Mouse (Mus musculus) C2C12 (cell line): Measurements from ENCODE around the gene Mef2c.

Source experiments
- CEBPB ChIP-seq: IDR thresholded peaks from one replicate; pipeline ENCODE4 v1.6.1; 2011; ENCODE audit warnings: low read depth, mild to moderate bottlenecking, control low read depth, moderate library complexity
- CTCF ChIP-seq: IDR thresholded peaks from one replicate; pipeline ENCODE4 v1.5.1; 2011; ENCODE audit not compliant: control insufficient read depth, insufficient read depth, insufficient read length
- FOSL1 ChIP-seq: IDR thresholded peaks from one replicate; pipeline ENCODE4 v1.8.0; 2011; ENCODE audit warnings: mild to moderate bottlenecking, low read length; ENCODE audit not compliant: poor library complexity, insufficient read depth, severe bottlenecking
- MAX ChIP-seq: IDR thresholded peaks from one replicate; pipeline ENCODE4 v1.6.1; 2011; ENCODE audit warnings: mild to moderate bottlenecking, control low read depth
- MYOD1 ChIP-seq: IDR thresholded peaks from one replicate; pipeline ENCODE4 v1.6.1; 2011; ENCODE audit warnings: low read depth; ENCODE audit not compliant: control insufficient read depth, insufficient read length
- MYOG ChIP-seq: IDR thresholded peaks from one replicate; pipeline ENCODE4 v1.6.1; 2011; ENCODE audit not compliant: control insufficient read depth, insufficient read length; ENCODE audit errors: extremely low read depth
- USF1 ChIP-seq: IDR thresholded peaks from one replicate; pipeline ENCODE4 v1.6.1; 2011; ENCODE audit warnings: low read depth, mild to moderate bottlenecking, control low read depth, moderate library complexity

DNA sequence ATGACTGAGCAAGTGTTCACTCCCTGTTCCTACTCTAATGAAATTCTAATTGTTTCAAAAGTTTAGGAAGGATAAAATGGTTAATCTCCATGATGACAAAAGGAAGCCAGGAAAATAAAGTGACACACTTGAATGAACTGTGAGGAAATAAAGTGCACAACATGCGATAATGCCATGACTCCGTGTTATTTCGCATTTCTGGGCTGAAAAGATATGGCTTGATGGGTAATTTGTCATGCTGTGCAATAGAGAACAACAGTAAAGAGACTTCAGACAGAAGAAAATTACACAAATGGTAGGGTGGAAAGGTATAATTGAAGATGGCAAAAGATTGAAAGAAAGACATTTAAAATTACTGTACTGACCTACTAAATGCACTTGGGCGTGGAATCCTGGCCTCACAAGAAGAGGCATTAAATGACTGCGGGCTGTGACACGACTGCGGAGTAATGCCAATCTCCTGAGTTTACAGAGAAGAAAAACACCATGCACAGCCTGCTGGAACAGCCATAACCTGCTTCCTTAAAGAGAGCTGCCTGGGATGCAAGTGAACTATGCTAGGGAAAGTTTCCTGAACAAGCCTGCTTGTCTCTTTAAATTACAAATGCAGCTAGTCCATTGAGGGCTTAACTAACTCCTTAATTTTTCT, 19.0 kb upstream of the Mef2c start:
- TF ChIP-seq CTCF (no peak), USF1 (no peak), CEBPB (no peak), MYOD1 (no peak), MYOG (no peak), FOSL1 (no peak), MAX (no peak)
